Mouse (Mus musculus) embryonic fibroblast, embryonic 13.5 days (primary cell): Measurements from ENCODE around the gene C530008M17Rik. TPM values are rescaled to one million over a fixed set of nuclear protein-coding genes. Genes with fewer than 3 reads are reported as not detected.

Experiments
- H3K27ac ChIP-seq: 2 replicates; pipeline ENCODE4 v1.5.1; 2012; ENCODE audit warnings: low read length, control low read depth, inconsistent platforms; ENCODE audit not compliant: insufficient read depth
- H3K4me1 ChIP-seq: 2 replicates; pipeline ENCODE4 v1.6.1; 2011; ENCODE audit warnings: low read length; ENCODE audit not compliant: control insufficient read depth, insufficient read depth
- H3K4me3 ChIP-seq: 2 replicates; pipeline ENCODE4 v1.5.1; 2011; ENCODE audit warnings: mild to moderate bottlenecking, control low read depth, low read length; ENCODE audit not compliant: insufficient read depth
- CTCF ChIP-seq: IDR thresholded peaks from 2 replicates; pipeline ENCODE4 v1.5.1; 2011; ENCODE audit warnings: mild to moderate bottlenecking, control low read depth, low read length, moderate library complexity, borderline replicate concordance; ENCODE audit not compliant: insufficient read depth
- POLR2A ChIP-seq: IDR thresholded peaks from 2 replicates; pipeline ENCODE4 v1.6.1; 2011; ENCODE audit warnings: low read depth, mild to moderate bottlenecking, control low read depth, low read length, moderate library complexity
- polyA plus RNA-seq: library from polyadenylated mRNA; stranded (reverse); fragments of >200 nt; gene quantifications from 2 replicates; pipeline ENCODE4 v1.2.4, GENCODE M21; 2011; ENCODE audit warnings: low read depth; ENCODE audit not compliant: missing spikeins, insufficient read length

C530008M17Rik gene
- polyA plus RNA-seq, 1 experiment: 17.9 TPM

GRCm38 (mm10) chr5:76844618-76845186, 188.4 kb downstream of the C530008M17Rik start:
- Histone ChIP-seq H3K4me3 (no peak overlapping the region), H3K27ac (no peak overlapping the region), H3K4me1 (no peaks in the 10 kb centered on the region)
- no peak for TF ChIP-seq POLR2A
- no peak for TF ChIP-seq CTCF

- Histone ChIP-seq H3K27ac (no peak overlapping the region), H3K4me1 (no peaks in the 10 kb centered on the region)
- TF ChIP-seq CTCF (no peak), POLR2A (no peak)
These were observed 190.8 kb downstream of the C530008M17Rik start for GRCm38 (mm10) chr5:76847106-76847505.

GRCm38 (mm10) chr5:76851316-76851715, 195.0 kb downstream of the C530008M17Rik start:
- Histone ChIP-seq H3K4me3 (no peak overlapping the region), H3K4me1 (no peaks in the 10 kb centered on the region), H3K27ac (no peak overlapping the region)
- no peak for TF ChIP-seq CTCF
- TF ChIP-seq POLR2A: no peak

More at GRCm38 (mm10) chr5:76847106-76847505, 190.8 kb downstream of the C530008M17Rik start:
- no peak overlapping the region for H3K4me3 ChIP-seq

- H3K27ac ChIP-seq: no peak overlapping the region
- no peaks in the 10 kb centered on the region for H3K4me1 ChIP-seq
- H3K4me3 ChIP-seq: no peak overlapping the region
- TF ChIP-seq CTCF (peak; percentile 89), POLR2A (no peak)
These were observed 197.2 kb downstream of the C530008M17Rik start for GRCm38 (mm10) chr5:76853549-76853948.

- no peak for TF ChIP-seq CTCF
- no peak for TF ChIP-seq POLR2A
- Histone ChIP-seq H3K4me3 (no peak overlapping the region), H3K27ac (no peak overlapping the region), H3K4me1 (no peaks in the 10 kb centered on the region)
These were observed 199.7 kb downstream of the C530008M17Rik start for GRCm38 (mm10) chr5:76855829-76856600.

- TF ChIP-seq CTCF: no peak
- TF ChIP-seq POLR2A: no peak
- Histone ChIP-seq H3K4me1 (no peaks in the 10 kb centered on the region), H3K4me3 (peak overlapping the region; percentile 9), H3K27ac (no peak overlapping the region)
These were observed 201.0 kb downstream of the C530008M17Rik start for GRCm38 (mm10) chr5:76857103-76858015.

- no peak overlapping the region for H3K27ac ChIP-seq
- no peaks in the 10 kb centered on the region for H3K4me1 ChIP-seq
- no peak overlapping the region for H3K4me3 ChIP-seq
- TF ChIP-seq POLR2A (no peak), CTCF (no peak)
These were observed 202.1 kb downstream of the C530008M17Rik start for GRCm38 (mm10) chr5:76858444-76858843.

- Histone ChIP-seq H3K4me3 (no peak overlapping the region), H3K4me1 (no peaks in the 10 kb centered on the region), H3K27ac (no peak overlapping the region)
- TF ChIP-seq CTCF (no peak), POLR2A (no peak)
These were observed 210.5 kb downstream of the C530008M17Rik start for GRCm38 (mm10) chr5:76866819-76867218.

GRCm38 (mm10) chr5:76868693-76869286, 212.5 kb downstream of the C530008M17Rik start:
- no peak overlapping the region for H3K4me3 ChIP-seq
- no peaks in the 10 kb centered on the region for H3K4me1 ChIP-seq
- no peak overlapping the region for H3K27ac ChIP-seq
- TF ChIP-seq CTCF (no peak), POLR2A (no peak)
